Mouse (Mus musculus) testis, adult 2 months (tissue): ENCODE measurements at regions not wholly inside any gene's neighbourhood (a gene's known extent, or its start where the extent isn't known, plus 50 kb on each side); places are given as distances from the start of the nearest gene placed in this dataset.

ENCODE experiments used
- CTCF ChIP-seq: fragments of 200-500 bp; IDR thresholded peaks from 2 replicates; pipeline ENCODE4 v1.5.1; 2012; ENCODE audit warnings: low read depth, mild to moderate bottlenecking, inconsistent platforms, low read length, moderate library complexity; ENCODE audit not compliant: control insufficient read depth, insufficient read depth, insufficient replicate concordance
- POLR2A ChIP-seq: fragments of 200-500 bp; IDR thresholded peaks from 2 replicates; pipeline ENCODE4 v1.6.1; 2012; ENCODE audit warnings: low read depth, mild to moderate bottlenecking, inconsistent platforms, low read length, moderate library complexity; ENCODE audit not compliant: control insufficient read depth

DNA sequence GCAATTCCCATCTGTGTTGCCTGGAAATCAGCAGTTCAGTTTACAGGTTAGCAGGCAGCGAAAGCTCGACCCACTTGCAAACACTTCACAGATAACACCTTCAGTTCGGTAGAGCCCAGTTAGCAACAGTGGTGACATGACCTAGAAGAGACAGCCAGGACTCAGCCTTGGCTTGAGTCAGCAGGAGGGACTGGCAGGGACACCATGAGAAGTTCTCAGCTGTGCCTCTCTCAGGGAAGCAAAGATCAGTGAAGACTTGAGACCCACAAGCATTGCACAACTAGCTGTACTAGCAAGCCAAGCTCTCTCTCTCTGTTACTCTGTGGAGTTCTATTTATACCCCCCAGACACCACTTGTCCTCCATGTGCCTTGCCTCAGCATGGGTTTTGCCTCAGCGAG, 161.6 kb upstream of the Gk2 start:
- no peak for TF ChIP-seq CTCF
- no peak for TF ChIP-seq POLR2A
